Mouse (Mus musculus) pancreas, adult 10 weeks (tissue): Measurements from ENCODE around the gene Stk26. TPM values are rescaled to one million over a fixed set of nuclear protein-coding genes. Genes with fewer than 3 reads are reported as not detected.

Experiments used
- polyA plus RNA-seq: library from polyadenylated mRNA; stranded (reverse); fragments of 350-450 nt; fragmentation: Illumina TruSeq; extraction: RNeasy Lipid Tissue Mini Kit (QIAGEN cat#74804); gene quantifications from one replicate; pipeline ENCODE4 v1.2.3, GENCODE M21; 2015; ENCODE audit warnings: low read depth, low replicate concordance; ENCODE audit not compliant: insufficient read depth

Gene Stk26
- polyA plus RNA-seq, result 4.0 TPM

DNA sequence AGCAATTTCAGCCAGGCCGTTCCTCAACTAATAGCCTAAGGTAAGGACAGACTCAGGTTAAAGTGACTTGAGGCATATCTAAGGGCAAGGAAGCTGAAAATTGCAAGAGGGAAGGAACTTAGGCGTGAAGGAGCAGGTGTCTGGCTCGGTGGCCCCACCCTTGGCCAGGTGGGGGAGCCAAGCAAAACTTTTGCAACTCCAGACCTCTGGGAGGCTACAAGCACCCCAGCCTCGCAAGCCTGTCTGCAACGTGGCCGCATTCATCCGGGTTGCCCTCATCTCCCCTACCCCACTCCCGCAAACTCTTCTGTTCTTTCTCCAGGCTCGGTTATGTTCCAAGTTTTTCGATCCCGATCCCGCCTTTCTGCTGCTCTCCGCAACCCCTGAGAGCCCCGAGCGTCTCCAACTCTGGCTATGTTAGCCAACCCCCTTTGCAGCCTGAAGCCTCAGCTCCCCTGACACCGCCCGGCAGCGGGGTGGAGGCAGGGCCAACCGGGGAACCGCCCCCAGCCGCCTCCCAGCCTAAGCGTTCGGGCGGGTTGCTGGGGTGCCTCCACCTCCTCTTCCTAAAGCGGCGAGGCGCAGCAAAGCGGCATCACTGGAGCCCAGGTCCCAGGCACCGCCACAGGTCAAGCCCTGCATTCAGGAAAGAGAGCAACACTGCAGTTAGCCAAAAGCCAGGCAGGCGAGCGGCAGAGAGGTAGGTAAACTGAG lies at the start of gene Stk26:
TSS of gene Stk26 (plus strand) at position 201 of the 714 bp plus-strand sequence.

GRCm38 (mm10) chrX:50942610-50943009 lies 101.8 kb downstream of the Stk26 start, which contains the start of gene Frmd7:
TSS of gene Frmd7 (minus strand) at chrX:50942710.

Other genes with a start within 250 kb of the Stk26 start
- not detected for gene Frmd7, start 101.7 kb downstream of the Stk26 start, polyA plus RNA-seq
- 4.5 TPM for gene Rap2c, start 177.0 kb downstream of the Stk26 start, polyA plus RNA-seq